Mouse (Mus musculus) CH12.LX (cell line): ENCODE results near the gene Rasl11b. TPM values are rescaled to one million over a fixed set of nuclear protein-coding genes. Genes with fewer than 3 reads are reported as not detected.

Source experiments
- DNase-seq: peaks from one replicate; pipeline ENCODE4 v3.0.0-alpha.2; 2013; ENCODE audit errors: extremely low read depth
- H3K27ac ChIP-seq: 2 replicates; pipeline ENCODE4 v1.5.1; 2012; ENCODE audit warnings: low read depth, mild to moderate bottlenecking, control low read depth, moderate library complexity; ENCODE audit not compliant: insufficient read depth
- H3K27me3 ChIP-seq: replicated peaks from 2 replicates; pipeline ENCODE3; 2012; ENCODE audit warnings: inconsistent platforms
- H3K36me3 ChIP-seq, 2 experiments: replicated peaks in 1 of 2; 2 replicates each; pipeline versions ENCODE3 to v1.6.1; 2012; ENCODE audit warnings: inconsistent platforms in 1 of 2, low read length in 1 of 2, mild to moderate bottlenecking in 1 of 2, mixed read lengths in 1 of 2, moderate library complexity in 1 of 2; ENCODE audit not compliant: control insufficient read depth in 1 of 2, insufficient read depth in 1 of 2
- H3K4me1 ChIP-seq, 2 experiments: 2 replicates each; pipeline ENCODE4 v1.6.1; 2012; ENCODE audit warnings: inconsistent platforms in 1 of 2, moderate library complexity in 1 of 2; ENCODE audit not compliant: insufficient read depth in 2 of 2, control insufficient read depth in 1 of 2
- H3K4me2 ChIP-seq: 2 replicates; pipeline ENCODE4 v1.6.1; 2012; ENCODE audit warnings: low read depth, mild to moderate bottlenecking, control low read depth; ENCODE audit not compliant: poor library complexity, insufficient read depth, severe bottlenecking
- H3K4me3 ChIP-seq, 3 experiments: fragments of 150-350 bp in 1 of 3; sonication (generic) in 1 of 3; replicated peaks in 1 of 3; 2 replicates each; pipeline versions ENCODE3 to v1.5.1; 2011 to 2012; ENCODE audit warnings: low read depth in 2 of 3, low read length in 2 of 3, mild to moderate bottlenecking in 2 of 3, moderate library complexity in 2 of 3, control low read depth in 1 of 3, improper control_type of control experiment in 1 of 3, inconsistent platforms in 1 of 3, mixed read lengths in 1 of 3; ENCODE audit not compliant: poor library complexity in 1 of 3
- H3K79me2 ChIP-seq: replicated peaks from 2 replicates; pipeline ENCODE4 v1.6.1; 2012; ENCODE audit warnings: mild to moderate bottlenecking, moderate library complexity; ENCODE audit not compliant: control insufficient read depth, poor library complexity, insufficient read depth, severe bottlenecking; ENCODE audit errors: extremely low read depth
- H3K9ac ChIP-seq: 2 replicates; pipeline ENCODE4 v1.6.1; 2012; ENCODE audit warnings: low read depth, mild to moderate bottlenecking, control low read depth, moderate library complexity; ENCODE audit not compliant: insufficient read depth
- H3K9me3 ChIP-seq: replicated peaks from 2 replicates; pipeline ENCODE3; 2012; ENCODE audit warnings: low read length, inconsistent platforms, mixed read lengths
- BHLHE40 ChIP-seq: IDR thresholded peaks from 2 replicates; pipeline ENCODE4 v1.6.1; 2011; ENCODE audit warnings: mild to moderate bottlenecking, low read depth, low read length, improper control_type of control experiment
- CHD1 ChIP-seq: IDR thresholded peaks from 2 replicates; pipeline ENCODE4 v1.6.1; 2012; ENCODE audit warnings: low read depth, low read length, improper control_type of control experiment, inconsistent platforms
- CHD2 ChIP-seq: IDR thresholded peaks from 2 replicates; pipeline ENCODE4 v1.6.1; 2011; ENCODE audit warnings: low read length, improper control_type of control experiment
- CTCF ChIP-seq, 2 experiments: IDR thresholded peaks in 1 of 2; conservative IDR thresholded peaks in 1 of 2; 2 replicates each; pipeline ENCODE4 v1.5.1; 2011 to 2012; ENCODE audit warnings: low read depth in 2 of 2, low read length in 2 of 2, improper control_type of control experiment in 1 of 2, inconsistent platforms in 1 of 2, mild to moderate bottlenecking in 1 of 2, moderate library complexity in 1 of 2
- E2F4 ChIP-seq: IDR thresholded peaks from 2 replicates; pipeline ENCODE4 v1.6.1; 2011; ENCODE audit warnings: low read depth, low read length, improper control_type of control experiment; ENCODE audit not compliant: insufficient replicate concordance
- EP300 ChIP-seq: IDR thresholded peaks from 2 replicates; pipeline ENCODE4 v1.6.1; 2011; ENCODE audit warnings: low read length, improper control_type of control experiment
- ETS1 ChIP-seq: conservative IDR thresholded peaks from 2 replicates; pipeline ENCODE4 v1.6.1; 2012; ENCODE audit warnings: low read depth, mild to moderate bottlenecking, inconsistent platforms, low read length, improper control_type of control experiment, moderate library complexity
- GABPA ChIP-seq: IDR thresholded peaks from 2 replicates; pipeline ENCODE4 v1.6.1; 2012; ENCODE audit warnings: low read depth, low read length, improper control_type of control experiment, inconsistent platforms; ENCODE audit not compliant: insufficient replicate concordance
- JUN ChIP-seq: IDR thresholded peaks from 2 replicates; pipeline ENCODE4 v1.6.1; 2011; ENCODE audit warnings: low read depth, mild to moderate bottlenecking, low read length, improper control_type of control experiment, moderate library complexity; ENCODE audit not compliant: insufficient read depth
- JUND ChIP-seq: conservative IDR thresholded peaks from 2 replicates; pipeline ENCODE4 v1.6.1; 2011; ENCODE audit warnings: low read depth, low read length, improper control_type of control experiment
- MAFK ChIP-seq: IDR thresholded peaks from 2 replicates; pipeline ENCODE4 v1.6.1; 2011; ENCODE audit warnings: low read length, improper control_type of control experiment; ENCODE audit not compliant: insufficient replicate concordance
- MAX ChIP-seq: IDR thresholded peaks from 2 replicates; pipeline ENCODE4 v1.6.1; 2011; ENCODE audit warnings: low read length, improper control_type of control experiment
- MEF2A ChIP-seq: IDR thresholded peaks from 2 replicates; pipeline ENCODE4 v1.6.1; 2014; ENCODE audit warnings: low read depth, mild to moderate bottlenecking, inconsistent platforms, low read length, improper control_type of control experiment, borderline replicate concordance
- MXI1 ChIP-seq: IDR thresholded peaks from 2 replicates; pipeline ENCODE4 v1.6.1; 2011; ENCODE audit warnings: mild to moderate bottlenecking, low read depth, low read length, improper control_type of control experiment
- MYC ChIP-seq: IDR thresholded peaks from 2 replicates; pipeline ENCODE4 v1.6.1; 2011; ENCODE audit warnings: low read depth, mild to moderate bottlenecking, improper control_type of control experiment, low read length
- NELFE ChIP-seq: IDR thresholded peaks from 2 replicates; pipeline ENCODE4 v1.6.1; 2011; ENCODE audit warnings: low read depth, low read length, improper control_type of control experiment
- NRF1 ChIP-seq: IDR thresholded peaks from 2 replicates; pipeline ENCODE4 v1.6.1; 2014; ENCODE audit warnings: low read depth, mild to moderate bottlenecking, inconsistent platforms, low read length, improper control_type of control experiment, moderate library complexity
- PAX5 ChIP-seq: IDR thresholded peaks from 2 replicates; pipeline ENCODE4 v1.6.1; 2012; ENCODE audit warnings: low read length, inconsistent platforms, mixed read lengths
- POLR2AphosphoS2 ChIP-seq: IDR thresholded peaks from 2 replicates; pipeline ENCODE4 v1.6.1; 2011; ENCODE audit warnings: low read depth, low read length, improper control_type of control experiment
- RAD21 ChIP-seq: IDR thresholded peaks from 2 replicates; pipeline ENCODE4 v1.6.1; 2011; ENCODE audit warnings: low read depth, mild to moderate bottlenecking, low read length, improper control_type of control experiment, moderate library complexity
- SIN3A ChIP-seq: IDR thresholded peaks from 2 replicates; pipeline ENCODE4 v1.6.1; 2012; ENCODE audit warnings: low read length, improper control_type of control experiment, inconsistent platforms
- SMC3 ChIP-seq: IDR thresholded peaks from 2 replicates; pipeline ENCODE4 v1.6.1; 2011; ENCODE audit warnings: low read depth, low read length, improper control_type of control experiment
- TBP ChIP-seq: conservative IDR thresholded peaks from 2 replicates; pipeline ENCODE4 v1.6.1; 2011; ENCODE audit warnings: low read depth, low read length, improper control_type of control experiment
- UBTF ChIP-seq: IDR thresholded peaks from 2 replicates; pipeline ENCODE4 v1.6.1; 2012; ENCODE audit warnings: low read depth, mild to moderate bottlenecking, inconsistent platforms, low read length, improper control_type of control experiment, moderate library complexity
- USF1 ChIP-seq: IDR thresholded peaks from 2 replicates; pipeline ENCODE4 v1.6.1; 2014; ENCODE audit warnings: low read depth, mild to moderate bottlenecking, inconsistent platforms, low read length, improper control_type of control experiment
- USF2 ChIP-seq: conservative IDR thresholded peaks from 2 replicates; pipeline ENCODE4 v1.6.1; 2011; ENCODE audit warnings: low read depth, low read length, improper control_type of control experiment
- ZKSCAN1 ChIP-seq: IDR thresholded peaks from 2 replicates; pipeline ENCODE4 v1.6.1; 2012; ENCODE audit warnings: low read depth, inconsistent platforms, low read length, improper control_type of control experiment, borderline replicate concordance
- ZMIZ1 ChIP-seq: IDR thresholded peaks from 2 replicates; pipeline ENCODE4 v1.6.1; 2012; ENCODE audit warnings: low read depth, mild to moderate bottlenecking, inconsistent platforms, low read length, improper control_type of control experiment
- ZNF384 ChIP-seq: IDR thresholded peaks from 2 replicates; pipeline ENCODE4 v1.6.1; 2012; ENCODE audit warnings: low read depth, low read length, improper control_type of control experiment, inconsistent platforms
- dilution Hi-C: fragments of 300-500 bp; cut with MboI; formaldehyde crosslinking; loops from 2 replicates; pipeline ENCODE4 v1.14.3; 2020; ENCODE audit warnings: low sequenced_read_pairs; ENCODE audit not compliant: extremely low pct_unique_long_range_greater_than_20kb, extremely low pct_ligation_motif_present
- in situ Hi-C: fragments of 300-500 bp; cut with MboI; formaldehyde crosslinking; loops from 3 replicates; pipeline ENCODE4 v1.14.3; 2019; ENCODE audit warnings: low sequenced_read_pairs, low pct_ligation_motif_present, low pct_unique_long_range_greater_than_20kb, mixed read lengths
- polyA plus RNA-seq: library from polyadenylated mRNA; unstranded; fragments of >175 nt; gene quantifications from 2 replicates; pipeline ENCODE4 v1.2.1, GENCODE M21; 2012; ENCODE audit warnings: low read depth; ENCODE audit not compliant: insufficient read length
- total RNA-seq, 2 experiments: library from RNA; depleted of rRNA; stranded (reverse); fragments of 300-350 nt in 1 of 2; fragments of >200 nt in 1 of 2; gene quantifications; 2 replicates each; pipeline ENCODE4 v1.2.3; 2012 to 2014

Gene Rasl11b
- total and polyA plus RNA-seq, 3 experiments: 0.21 to 2.7 (median 0.60) TPM

- H3K4me1 ChIP-seq: peaks cover 5 to 24% of the 10 kb centered on the region in 2 experiments
- TF ChIP-seq SIN3A (no peak), CHD1 (no peak), PAX5 (no peak), MEF2A (no peak), USF2 (no peak), MXI1 (no peak), JUN (no peak), POLR2AphosphoS2 (no peak), EP300 (no peak), CHD2 (no peak), MAX (no peak), TBP (no peak), NRF1 (no peak), ZKSCAN1 (no peak), USF1 (no peak), E2F4 (no peak), ZMIZ1 (no peak), UBTF (no peak), MAFK (no peak), RAD21 (no peak)
- no peak overlapping the region for H3K4me2 ChIP-seq
- H3K9ac ChIP-seq: no peak overlapping the region
- no peaks in the 10 kb centered on the region for H3K36me3 ChIP-seq
- in situ Hi-C loops: no loop called here
- DNase-seq: no peak
- H3K27ac ChIP-seq: no peak overlapping the region
- H3K27me3 ChIP-seq: no peaks in the 10 kb centered on the region
- H3K4me3 ChIP-seq: no peak overlapping the region
- H3K9me3 ChIP-seq: no peaks in the 10 kb centered on the region
- no peaks in the 10 kb centered on the region for H3K79me2 ChIP-seq
- dilution Hi-C loops: no loop called here
These were observed 34.8 kb downstream of the Rasl11b start for GRCm38 (mm10) chr5:74229775-74230413.

GRCm38 (mm10) chr5:74230525-74230924, 35.4 kb downstream of the Rasl11b start:
- no peaks in the 10 kb centered on the region for H3K27me3 ChIP-seq
- in situ Hi-C loops: no loop called here
- no peaks in the 10 kb centered on the region for H3K9me3 ChIP-seq
- no peak for TF ChIP-seq MAX
- no peak for TF ChIP-seq RAD21
- TF ChIP-seq JUND: no peak
- TF ChIP-seq MAFK: no peak
- no peak for TF ChIP-seq POLR2AphosphoS2
- no peak for TF ChIP-seq MYC
- TF ChIP-seq ZNF384: no peak
- TF ChIP-seq GABPA: no peak
- no peak for TF ChIP-seq SMC3
- no peak for TF ChIP-seq BHLHE40
- no peak for TF ChIP-seq NELFE
- no peak for TF ChIP-seq CHD1
- no peak for TF ChIP-seq USF1
- no peak for TF ChIP-seq CTCF (conservative IDR thresholded peaks at IDR 0.05 in 1 of 2, IDR thresholded peaks at IDR 0.05 in 1 of 2; ENCODE audit: low read depth in 2 of 2, low read length in 2 of 2)
- TF ChIP-seq TBP: no peak
- no peak for TF ChIP-seq ETS1
- H3K9ac ChIP-seq: no peak overlapping the region
- no peak for DNase-seq
- H3K27ac ChIP-seq: no peak overlapping the region
- no peak overlapping the region for H3K4me2 ChIP-seq
- H3K4me3 ChIP-seq: no peak overlapping the region
- dilution Hi-C loops: no loop called here
- H3K79me2 ChIP-seq: no peaks in the 10 kb centered on the region
- H3K4me1 ChIP-seq: peaks cover 5 to 24% of the 10 kb centered on the region in 2 experiments
- H3K36me3 ChIP-seq: no peaks in the 10 kb centered on the region
